Mouse (Mus musculus) left cerebral cortex, adult 2 months (tissue): ENCODE results near the gene Smarcd1. TPM values are rescaled to one million over a fixed set of nuclear protein-coding genes. Genes with fewer than 3 reads are reported as not detected.

Experiments used
- DNase-seq, 2 experiments: peaks; one replicate each; pipeline ENCODE4 v3.0.0; 2021 to 2022; ENCODE audit warnings: low spot score in 2 of 2, mixed read lengths in 1 of 2; ENCODE audit errors: extremely low spot score in 1 of 2
- H3K27ac ChIP-seq: fragments of 200-600 bp; 2 replicates; pipeline ENCODE4 v1.8.1; 2022
- H3K4me3 ChIP-seq: fragments of 200-600 bp; 2 replicates; pipeline ENCODE4 v1.8.1; 2022
- CTCF ChIP-seq: fragments of 200-600 bp; IDR thresholded peaks from 2 replicates; pipeline ENCODE4 v1.8.1; 2022; ENCODE audit warnings: antibody characterized with exemption, mild to moderate bottlenecking, moderate library complexity
- intact Hi-C: fragments of 180-260 bp; cut with DNase I; formaldehyde crosslinking; loops from one replicate; pipeline ENCODE4 v1.15.1; 2025
- total RNA-seq, 2 experiments: library from RNA; stranded (reverse); gene quantifications; 2 replicates each; pipeline ENCODE4 v1.2.3; 2021

Smarcd1 gene
- total RNA-seq, 2 experiments from 2014 or later = 157 to 163 TPM

GRCm38 (mm10) chr15:99668881-99669280 is 33.0 kb upstream of the Smarcd1 start:
- H3K27ac ChIP-seq = no peak overlapping the region
- no peak; the same call in none of the 2 replicates for TF ChIP-seq CTCF
- DNase-seq = peak; percentile 79 to 80
- intact Hi-C loops = loop anchor here (1.0 kb wide), 1 partner anchor 73 kb away; no protein-coding TSS in a partner anchor
- H3K4me3 ChIP-seq = no peak overlapping the region

GRCm38 (mm10) chr15:99669392-99669791 is 32.5 kb upstream of the Smarcd1 start:
- TF ChIP-seq CTCF = no peak
- Histone ChIP-seq H3K27ac (no peak overlapping the region; the same call in 1 of the 2 replicates), H3K4me3 (no peak overlapping the region)
- DNase-seq = no peak
- intact Hi-C loops = loop anchor here (1.0 kb wide), 1 partner anchor 73 kb away; no protein-coding TSS in a partner anchor

- intact Hi-C loops = loop anchor here (2.0 kb wide), 1 partner anchor 173 kb away; no protein-coding TSS in a partner anchor
- no peak; the same call in none of the 2 replicates for TF ChIP-seq CTCF
- peak; percentile 75 to 77 for DNase-seq
- Histone ChIP-seq H3K27ac (peak within 1 kb of the TSS; percentile 89), H3K4me3 (peak within 1 kb of the TSS; percentile 72)
These were observed 31.6 kb upstream of the Smarcd1 start, which contains the start of gene Asic1 for GRCm38 (mm10) chr15:99670154-99670821. Gene Asic1 (plus strand): TSS chr15:99670368.

GRCm38 (mm10) chr15:99670964-99671670 is 30.8 kb upstream of the Smarcd1 start:
- DNase-seq = no peak
- Histone ChIP-seq H3K27ac (peak overlapping the region; percentile 89), H3K4me3 (peak overlapping the region; percentile 72)
- TF ChIP-seq CTCF = no peak
- intact Hi-C loops = loop anchor here (2.0 kb wide), 1 partner anchor 174 kb away; no protein-coding TSS in a partner anchor

- peak in 1 of 2 experiments; percentile 40 for DNase-seq
- intact Hi-C loops = loop anchor here (2.0 kb wide), 1 partner anchor 175 kb away; no protein-coding TSS in a partner anchor
- peak overlapping the region; percentile 81 for H3K27ac ChIP-seq
These were observed 30.1 kb upstream of the Smarcd1 start for GRCm38 (mm10) chr15:99671783-99672182.

GRCm38 (mm10) chr15:99674866-99675265 is 27.1 kb upstream of the Smarcd1 start:
- no peak overlapping the region for H3K4me3 ChIP-seq
- DNase-seq = no peak
- no peak overlapping the region for H3K27ac ChIP-seq
- TF ChIP-seq CTCF = no peak
- intact Hi-C loops = no loop called here

More at GRCm38 (mm10) chr15:99671783-99672182, 30.1 kb upstream of the Smarcd1 start:
- peak overlapping the region; percentile 72 for H3K4me3 ChIP-seq
- no peak for TF ChIP-seq CTCF

GRCm38 (mm10) chr15:99677089-99677488 is 24.8 kb upstream of the Smarcd1 start:
- Histone ChIP-seq H3K27ac (no peak overlapping the region), H3K4me3 (no peak overlapping the region)
- DNase-seq = peak in 1 of 2 experiments; percentile 25
- intact Hi-C loops = no loop called here
- no peak for TF ChIP-seq CTCF

GRCm38 (mm10) chr15:99678063-99678800 is 23.7 kb upstream of the Smarcd1 start:
- peak in 1 of 2 experiments; percentile 12 for DNase-seq
- no peak overlapping the region for H3K27ac ChIP-seq
- intact Hi-C loops = no loop called here
- H3K4me3 ChIP-seq = no peak overlapping the region
- TF ChIP-seq CTCF = peak; percentile 56

GRCm38 (mm10) chr15:99679008-99679407 is 22.9 kb upstream of the Smarcd1 start:
- intact Hi-C loops = no loop called here

GRCm38 (mm10) chr15:99682880-99683279 is 19.0 kb upstream of the Smarcd1 start:
- DNase-seq = peak in 1 of 2 experiments; percentile 11
- TF ChIP-seq CTCF = peak; percentile 45
- Histone ChIP-seq H3K4me3 (no peak overlapping the region), H3K27ac (no peak overlapping the region)
- intact Hi-C loops = no loop called here

More at GRCm38 (mm10) chr15:99679008-99679407, 22.9 kb upstream of the Smarcd1 start:
- TF ChIP-seq CTCF = no peak
- Histone ChIP-seq H3K4me3 (no peak overlapping the region), H3K27ac (no peak overlapping the region)
- no peak for DNase-seq

GRCm38 (mm10) chr15:99684156-99684555 is 17.8 kb upstream of the Smarcd1 start:
- TF ChIP-seq CTCF = no peak
- Histone ChIP-seq H3K27ac (no peak overlapping the region), H3K4me3 (no peak overlapping the region)
- intact Hi-C loops = no loop called here
- DNase-seq = no peak
